Mouse (Mus musculus) heart, postnatal 0 days (tissue): ENCODE results near the gene Vapa.

ENCODE experiments used
- CTCF ChIP-seq: IDR thresholded peaks from 2 replicates; pipeline ENCODE4 v1.5.1; 2016; ENCODE audit warnings: antibody characterized with exemption, control low read depth, low read depth
- EP300 ChIP-seq: IDR thresholded peaks from 2 replicates; pipeline ENCODE4 v1.6.1; 2016; ENCODE audit warnings: antibody characterized with exemption, low read depth

DNA sequence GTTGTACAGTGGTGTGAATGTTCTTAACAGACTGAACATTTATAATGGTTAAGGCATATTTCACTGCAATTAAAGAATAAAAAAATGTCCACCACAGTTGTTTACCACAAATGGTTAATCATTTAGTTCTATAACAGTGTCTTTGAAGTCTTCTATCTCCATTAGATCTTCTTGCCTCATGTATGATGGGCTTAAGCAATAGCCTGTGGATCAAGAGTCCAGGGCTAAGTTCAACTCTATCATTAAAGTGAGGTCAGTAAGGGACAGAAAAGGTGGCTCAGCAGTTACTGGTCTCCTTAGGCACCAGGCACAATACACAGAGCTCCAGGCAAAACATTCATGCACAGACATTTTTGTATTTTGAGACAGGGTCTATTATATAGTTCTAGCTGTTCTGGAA lies 9.8 kb upstream of the Vapa start:
- no peak for TF ChIP-seq EP300
- no peak for TF ChIP-seq CTCF
